Mouse (Mus musculus) cortical plate, adult 2 months (tissue): ENCODE results near the gene Clec14a. TPM values are rescaled to one million over a fixed set of nuclear protein-coding genes. Genes with fewer than 3 reads are reported as not detected.

Experiments used
- H3K27ac ChIP-seq: fragments of 200-500 bp; 2 replicates; pipeline ENCODE4 v1.5.1; 2012; ENCODE audit warnings: low read length, control low read depth, inconsistent platforms; ENCODE audit not compliant: insufficient read depth
- H3K4me1 ChIP-seq: fragments of 200-500 bp; 2 replicates; pipeline ENCODE4 v1.6.1; 2011; ENCODE audit warnings: low read length; ENCODE audit not compliant: control insufficient read depth, insufficient read depth
- H3K4me3 ChIP-seq: fragments of 200-500 bp; 2 replicates; pipeline ENCODE4 v1.5.1; 2011; ENCODE audit warnings: mild to moderate bottlenecking, low read length, control low read depth; ENCODE audit not compliant: insufficient read depth
- CTCF ChIP-seq: fragments of 200-500 bp; IDR thresholded peaks from 2 replicates; pipeline ENCODE4 v1.5.1; 2011; ENCODE audit warnings: mild to moderate bottlenecking, control low read depth, low read length; ENCODE audit not compliant: insufficient read depth; ENCODE audit errors: extremely low read depth
- POLR2A ChIP-seq: fragments of 200-500 bp; IDR thresholded peaks from 2 replicates; pipeline ENCODE4 v1.6.1; 2011; ENCODE audit warnings: mild to moderate bottlenecking, low read length, control low read depth; ENCODE audit not compliant: insufficient read depth; ENCODE audit errors: extremely low read depth
- polyA plus RNA-seq: library from polyadenylated mRNA; depleted of rRNA; stranded (reverse); fragments of >200 nt; gene quantifications from 2 replicates; pipeline ENCODE4 v1.2.3, GENCODE M21; 2012; rRNA removed

The Clec14a gene
- polyA plus RNA-seq, 1 experiment: 2.7 TPM

DNA sequence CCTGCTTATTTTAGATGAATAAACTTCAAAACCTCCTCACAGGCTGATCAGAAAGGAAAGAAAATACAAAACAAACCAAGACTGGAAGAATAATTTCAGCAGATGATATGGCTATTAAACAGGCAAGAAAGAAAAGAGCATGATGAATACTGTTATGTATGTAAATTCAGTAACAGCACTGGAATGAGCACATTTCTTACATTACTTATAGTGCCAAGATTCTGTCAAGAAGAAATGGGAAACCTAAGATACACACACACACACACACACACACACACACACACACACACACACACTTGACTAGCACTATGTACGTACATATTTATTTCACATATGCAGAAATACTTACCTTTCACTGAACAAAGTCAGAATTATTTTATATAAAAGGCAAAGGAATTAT lies 17.2 kb downstream of the Clec14a start:
- Histone ChIP-seq H3K4me3 (no peak overlapping the region), H3K4me1 (no peaks in the 10 kb centered on the region), H3K27ac (no peak overlapping the region)
- no peak for TF ChIP-seq CTCF
- no peak for TF ChIP-seq POLR2A

DNA sequence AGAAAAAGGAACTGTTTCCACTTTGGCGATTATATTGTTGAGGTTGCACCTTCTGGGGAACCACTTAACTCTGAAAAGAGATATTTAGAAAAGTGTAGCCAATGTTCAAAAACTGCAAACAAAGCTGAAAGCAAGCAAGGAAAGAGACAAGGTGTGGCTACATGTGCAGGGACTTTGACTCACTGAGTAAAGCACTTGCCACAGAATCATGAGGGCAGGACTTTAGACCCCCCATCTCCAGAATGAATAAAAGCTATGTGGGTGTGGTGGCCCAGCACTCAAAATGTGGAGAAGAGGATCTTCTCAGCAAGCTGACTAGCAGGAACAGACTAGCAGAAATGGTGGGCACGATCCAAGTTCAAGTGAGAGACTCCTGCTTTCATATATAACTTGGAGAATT lies 36.6 kb downstream of the Clec14a start:
- TF ChIP-seq POLR2A (no peak), CTCF (no peak)
- no peak overlapping the region for H3K27ac ChIP-seq
- H3K4me3 ChIP-seq: no peak overlapping the region
- no peaks in the 10 kb centered on the region for H3K4me1 ChIP-seq

- H3K27ac ChIP-seq: no peak overlapping the region
- no peak for TF ChIP-seq CTCF
- TF ChIP-seq POLR2A: no peak
These were observed 43.4 kb downstream of the Clec14a start for GRCm38 (mm10) chr12:58225644-58226043.

GRCm38 (mm10) chr12:58219078-58219477 lies 50.0 kb downstream of the Clec14a start:
- no peaks in the 10 kb centered on the region for H3K4me1 ChIP-seq
- H3K27ac ChIP-seq: no peak overlapping the region
- TF ChIP-seq CTCF (no peak), POLR2A (no peak)
- H3K4me3 ChIP-seq: no peak overlapping the region

More at GRCm38 (mm10) chr12:58225644-58226043, 43.4 kb downstream of the Clec14a start:
- no peak overlapping the region for H3K4me3 ChIP-seq
- H3K4me1 ChIP-seq: no peaks in the 10 kb centered on the region

GRCm38 (mm10) chr12:58216218-58216617 lies 52.9 kb downstream of the Clec14a start:
- Histone ChIP-seq H3K4me1 (no peaks in the 10 kb centered on the region), H3K4me3 (no peak overlapping the region), H3K27ac (no peak overlapping the region)
- TF ChIP-seq POLR2A: no peak

Other genes starting within 250 kb of the Clec14a start
- gene Sstr1, start 57.5 kb downstream of the Clec14a start, polyA plus RNA-seq: 18.0 and 20.4 TPM in 2 replicates